Mouse (Mus musculus) G1E (cell line): ENCODE data around the gene Hyal2. TPM values are rescaled to one million over a fixed set of nuclear protein-coding genes. Genes with fewer than 3 reads are reported as not detected.

Experiments
- ATAC-seq: 2 replicates; pipeline ENCODE4 v1.8.0; 2016; ENCODE audit warnings: mild to moderate bottlenecking; ENCODE audit not compliant: insufficient number of reproducible peaks, poor library complexity, low FRiP score, severe bottlenecking; ENCODE audit errors: extremely low read depth
- DNase-seq: peaks from one replicate; pipeline ENCODE4 v3.0.0; 2012; ENCODE audit warnings: low spot score
- H3K27me3 ChIP-seq: 2 replicates; pipeline ENCODE4 v1.6.1; 2012; ENCODE audit warnings: mild to moderate bottlenecking, low read length, inconsistent platforms; ENCODE audit not compliant: insufficient read depth
- H3K36me3 ChIP-seq: replicated peaks from 2 replicates; pipeline ENCODE3; 2012; ENCODE audit warnings: mild to moderate bottlenecking, inconsistent platforms
- H3K4me1 ChIP-seq: 2 replicates; pipeline ENCODE4 v1.6.1; 2012; ENCODE audit warnings: low read depth, low read length, inconsistent platforms, mixed read lengths; ENCODE audit not compliant: insufficient read depth
- H3K4me3 ChIP-seq: 2 replicates; pipeline ENCODE4 v1.5.1; 2012; ENCODE audit warnings: low read depth, mild to moderate bottlenecking, inconsistent platforms, low read length, moderate library complexity, mixed read lengths
- H3K9me3 ChIP-seq: replicated peaks from 2 replicates; pipeline ENCODE4 v1.6.1; 2012; ENCODE audit warnings: inconsistent platforms
- CTCF ChIP-seq: IDR thresholded peaks from 2 replicates; pipeline ENCODE4 v1.5.1; 2012; ENCODE audit warnings: low read depth, low read length, inconsistent platforms, mixed read lengths
- GATA1 ChIP-seq: IDR thresholded peaks from 2 replicates; pipeline ENCODE4 v1.6.1; 2012; ENCODE audit warnings: borderline replicate concordance, low read length, inconsistent platforms, mixed read lengths
- GATA2 ChIP-seq: IDR thresholded peaks from 2 replicates; pipeline ENCODE4 v1.6.1; 2012; ENCODE audit warnings: low read depth, low read length, inconsistent platforms, borderline replicate concordance
- POLR2AphosphoS5 ChIP-seq: IDR thresholded peaks from 2 replicates; pipeline ENCODE4 v1.6.1; 2012; ENCODE audit warnings: low read depth, low read length, inconsistent platforms; ENCODE audit not compliant: insufficient replicate concordance
- TAL1 ChIP-seq: conservative IDR thresholded peaks from 2 replicates; pipeline ENCODE4 v1.6.1; 2012; ENCODE audit warnings: low read depth, low read length, inconsistent platforms, mixed read lengths
- polyA plus RNA-seq: library from polyadenylated mRNA; stranded (reverse); fragments of >175 nt; gene quantifications from 2 replicates; pipeline ENCODE4 v1.2.3, GENCODE M21; 2012
- total RNA-seq, 2 experiments: library from RNA; stranded (forward) in 1 of 2; stranded (reverse) in 1 of 2; fragments of 200-1000 nt in 1 of 2; fragments of >200 nt in 1 of 2; fragmentation: Nextera tagmentation in 1 of 2; gene quantifications; 2 replicates each; pipeline ENCODE4 v1.2.3; 2014 to 2017

The Hyal2 gene
- total and polyA plus RNA-seq, 3 experiments = 5.5 to 33.9 (median 11.7) TPM

DNA sequence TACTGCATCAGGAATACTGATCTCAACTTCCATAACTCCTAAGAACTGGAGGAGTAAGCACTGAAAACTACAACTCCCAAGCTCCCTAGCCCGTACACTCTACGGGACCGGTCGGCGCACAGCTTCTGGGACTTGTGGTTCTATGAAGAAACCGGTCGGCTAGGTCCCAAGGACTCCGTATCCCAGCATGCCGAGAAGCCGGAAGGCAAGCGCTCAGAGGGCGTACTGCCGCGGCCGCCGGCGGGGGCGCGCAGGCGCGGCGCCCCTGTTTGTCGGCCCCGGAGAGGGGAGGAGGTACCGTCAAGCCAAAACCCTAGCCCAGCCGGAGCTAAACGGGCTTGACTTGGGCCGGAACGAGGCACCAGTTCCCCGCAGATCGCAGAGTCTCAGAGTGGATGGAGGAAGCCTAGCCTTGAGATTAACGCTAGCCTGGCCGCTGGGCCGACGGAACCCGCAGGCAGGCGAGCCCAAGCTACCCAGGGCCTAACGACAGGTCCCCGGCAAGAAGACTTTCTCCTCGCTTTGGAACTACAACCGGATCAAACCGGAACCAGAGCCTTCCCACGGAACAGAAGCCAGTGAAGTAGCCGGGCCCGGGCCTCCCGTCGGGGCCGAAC lies 33.8 kb upstream of the Hyal2 start, which contains the start of gene Tmem115:
TSS of gene Tmem115 (plus strand) at position 155 of the 617 bp plus-strand sequence.
- ATAC-seq = peak; percentile 91
- H3K4me3 ChIP-seq = peak within 1 kb of the TSS; percentile 76
- H3K36me3 ChIP-seq = peaks cover 37% of the 10 kb centered on the region
- peaks cover 51% of the 10 kb centered on the region for H3K4me1 ChIP-seq
- no peaks in the 10 kb centered on the region for H3K9me3 ChIP-seq
- peaks cover 16% of the 10 kb centered on the region for H3K27me3 ChIP-seq
- DNase-seq = peak; percentile 96
- TF ChIP-seq TAL1 (no peak), GATA1 (no peak), GATA2 (no peak)

DNA sequence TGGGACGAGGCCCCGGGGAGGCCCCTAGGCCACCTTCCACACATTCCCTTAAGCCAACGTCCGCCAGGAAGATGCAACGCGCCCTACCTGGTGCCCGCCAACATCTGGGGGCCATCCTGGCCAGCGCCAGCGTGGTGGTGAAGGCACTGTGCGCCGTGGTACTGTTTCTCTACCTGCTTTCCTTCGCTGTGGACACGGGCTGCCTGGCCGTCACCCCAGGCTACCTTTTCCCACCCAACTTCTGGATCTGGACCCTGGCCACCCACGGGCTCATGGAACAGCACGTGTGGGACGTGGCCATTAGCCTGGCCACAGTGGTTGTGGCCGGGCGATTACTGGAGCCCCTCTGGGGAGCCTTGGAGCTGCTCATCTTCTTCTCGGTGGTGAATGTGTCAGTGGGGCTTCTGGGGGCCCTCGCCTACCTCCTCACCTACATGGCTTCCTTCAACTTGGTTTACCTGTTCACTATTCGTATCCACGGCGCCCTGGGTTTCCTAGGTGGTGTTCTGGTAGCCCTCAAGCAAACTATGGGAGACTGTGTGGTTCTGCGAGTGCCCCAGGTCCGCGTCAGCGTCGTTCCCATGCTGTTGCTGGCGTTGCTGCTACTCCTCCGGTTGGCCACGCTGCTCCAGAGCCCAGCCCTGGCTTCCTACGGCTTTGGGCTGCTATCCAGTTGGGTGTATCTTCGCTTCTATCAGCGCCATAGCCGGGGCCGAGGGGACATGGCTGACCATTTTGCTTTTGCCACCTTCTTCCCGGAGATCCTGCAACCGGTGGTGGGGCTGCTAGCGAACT lies 33.1 kb upstream of the Hyal2 start:
- ATAC-seq (no peak), DNase-seq (peak; percentile 34)
- Histone ChIP-seq H3K4me3 (peak overlapping the region; percentile 76), H3K9me3 (no peaks in the 10 kb centered on the region), H3K4me1 (peaks cover 54% of the 10 kb centered on the region), H3K36me3 (peaks cover 44% of the 10 kb centered on the region), H3K27me3 (peaks cover 11% of the 10 kb centered on the region)
- TF ChIP-seq POLR2AphosphoS5 (no peak), GATA2 (no peak), CTCF (no peak), GATA1 (no peak)

DNA sequence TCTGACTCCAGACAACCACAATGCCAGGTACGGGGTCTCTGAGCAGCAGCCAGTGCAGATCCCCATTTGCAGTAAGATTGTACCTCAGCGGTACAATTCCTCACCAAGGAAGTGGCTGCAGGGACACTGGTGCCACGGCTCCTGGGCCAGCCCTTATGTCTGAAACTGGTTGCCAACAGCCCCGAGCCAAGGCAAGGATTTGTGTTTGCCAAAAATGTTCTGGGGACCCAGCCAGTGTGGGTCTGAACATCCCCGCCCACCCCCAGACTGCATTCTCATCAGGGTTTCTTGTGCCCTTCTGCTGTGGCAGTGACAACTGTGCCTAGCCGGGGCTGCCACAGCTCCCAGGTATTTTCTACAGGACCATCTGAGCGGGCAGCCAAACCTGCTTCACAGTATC lies 29.5 kb upstream of the Hyal2 start:
- Histone ChIP-seq H3K4me3 (no peak overlapping the region), H3K36me3 (peaks cover 63% of the 10 kb centered on the region), H3K9me3 (no peaks in the 10 kb centered on the region), H3K27me3 (no peaks in the 10 kb centered on the region), H3K4me1 (peaks cover 84% of the 10 kb centered on the region)
- no peak for DNase-seq
- ATAC-seq = no peak
- no peak for TF ChIP-seq GATA1
- no peak for TF ChIP-seq CTCF
- TF ChIP-seq GATA2 = no peak
- no peak for TF ChIP-seq TAL1
- no peak for TF ChIP-seq POLR2AphosphoS5

DNA sequence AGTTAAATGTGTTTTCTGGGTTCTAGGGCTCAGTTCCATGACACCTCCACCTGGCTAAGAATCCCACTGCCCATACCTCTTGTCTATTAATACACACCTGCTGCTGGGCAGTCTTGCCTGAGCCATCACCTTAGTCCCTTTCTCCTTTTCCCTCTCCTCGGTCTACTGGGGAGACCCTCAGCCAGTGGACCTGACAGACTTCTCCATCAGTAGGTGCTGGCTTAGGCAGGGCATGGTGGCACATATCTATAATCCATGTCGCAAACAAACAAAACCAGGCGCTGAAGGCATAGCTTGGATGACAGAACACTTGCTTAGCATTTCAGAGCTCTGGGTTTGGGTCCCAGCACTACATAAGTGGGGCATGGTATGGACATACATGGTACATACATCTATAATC lies 29.0 kb upstream of the Hyal2 start:
- no peaks in the 10 kb centered on the region for H3K9me3 ChIP-seq
- no peak for TF ChIP-seq GATA1
- no peak for TF ChIP-seq GATA2
- no peak for TF ChIP-seq CTCF
- H3K4me1 ChIP-seq = peaks cover 83% of the 10 kb centered on the region
- no peaks in the 10 kb centered on the region for H3K27me3 ChIP-seq
- ATAC-seq (no peak), DNase-seq (no peak)
- H3K4me3 ChIP-seq = no peak overlapping the region
- H3K36me3 ChIP-seq = peaks cover 68% of the 10 kb centered on the region

DNA sequence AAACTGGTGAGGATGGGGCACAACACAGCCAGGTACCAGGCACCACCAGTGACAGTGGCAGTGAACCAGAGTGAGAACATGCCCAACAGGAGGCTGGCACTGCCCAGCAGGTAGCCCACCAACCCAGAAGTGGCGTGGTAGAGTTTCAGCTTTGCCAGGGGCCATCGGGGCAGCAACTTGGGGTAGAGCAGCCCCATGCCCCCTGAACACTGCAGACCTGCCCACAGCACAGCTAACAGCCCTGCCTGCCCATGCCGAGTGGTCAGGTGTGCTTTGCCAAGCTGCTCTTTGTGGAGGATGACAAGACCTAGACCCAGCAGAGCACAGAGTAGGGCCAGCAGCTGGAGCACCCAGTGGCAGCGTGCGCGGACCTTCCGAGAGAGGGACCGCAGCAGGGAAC lies 27.8 kb upstream of the Hyal2 start:
- Histone ChIP-seq H3K9me3 (no peaks in the 10 kb centered on the region), H3K4me1 (peaks cover 82% of the 10 kb centered on the region), H3K36me3 (peaks cover 79% of the 10 kb centered on the region), H3K4me3 (no peak overlapping the region), H3K27me3 (no peaks in the 10 kb centered on the region)
- DNase-seq = no peak
- no peak for TF ChIP-seq TAL1
- no peak for TF ChIP-seq GATA1
- no peak for TF ChIP-seq GATA2
- no peak for TF ChIP-seq CTCF
- TF ChIP-seq POLR2AphosphoS5 = no peak
- ATAC-seq = no peak

DNA sequence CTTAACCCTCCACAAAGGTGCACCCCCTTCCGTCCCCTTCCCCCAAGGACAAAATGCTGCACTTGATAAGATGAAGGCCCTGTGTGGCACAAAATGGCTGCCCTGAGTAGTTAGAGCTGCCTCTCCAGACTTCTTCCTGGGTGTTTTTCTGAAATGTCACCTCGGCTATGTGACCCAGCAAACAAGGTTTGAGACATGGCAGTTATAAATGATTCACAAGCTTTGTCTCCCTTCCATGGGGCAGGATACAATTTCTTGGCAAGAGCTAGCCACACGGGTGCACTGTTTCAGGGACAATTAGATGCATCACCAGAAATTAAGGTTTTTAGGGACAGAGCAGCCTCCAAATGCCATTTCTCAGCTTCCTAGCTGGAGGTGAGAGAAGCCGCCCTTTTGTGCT lies 27.3 kb upstream of the Hyal2 start:
- no peak for TF ChIP-seq POLR2AphosphoS5
- no peak for TF ChIP-seq CTCF
- H3K4me1 ChIP-seq = peaks cover 81% of the 10 kb centered on the region
- no peak overlapping the region for H3K4me3 ChIP-seq
- H3K36me3 ChIP-seq = peaks cover 81% of the 10 kb centered on the region
- no peaks in the 10 kb centered on the region for H3K27me3 ChIP-seq
- no peak for ATAC-seq
- H3K9me3 ChIP-seq = no peaks in the 10 kb centered on the region
- DNase-seq = no peak

DNA sequence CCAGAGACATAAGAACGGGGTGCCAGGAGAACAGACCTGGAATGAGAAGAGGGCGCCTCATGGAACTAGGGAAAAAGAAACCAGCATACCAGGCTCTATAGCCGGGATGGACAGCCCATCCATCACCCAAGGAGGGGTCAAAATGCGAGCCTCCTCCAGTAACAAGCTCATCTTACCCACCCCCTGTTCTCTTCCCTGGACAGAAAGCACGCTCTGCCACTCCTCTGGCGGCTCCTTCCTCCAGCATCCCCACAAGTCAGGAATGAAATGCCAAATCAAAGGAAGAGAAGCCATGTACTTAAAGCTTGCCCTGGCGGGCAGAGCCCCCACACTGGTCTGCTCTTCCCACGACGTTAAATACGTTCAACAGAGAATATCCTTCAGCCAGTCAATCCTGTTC lies 26.7 kb upstream of the Hyal2 start:
- TF ChIP-seq GATA2 (no peak), GATA1 (no peak), CTCF (no peak), TAL1 (no peak), POLR2AphosphoS5 (no peak)
- no peaks in the 10 kb centered on the region for H3K9me3 ChIP-seq
- ATAC-seq (no peak), DNase-seq (no peak)
- no peaks in the 10 kb centered on the region for H3K27me3 ChIP-seq
- H3K4me3 ChIP-seq = peak overlapping the region; percentile 79; the same call in 1 of the 2 replicates
- peaks cover 80% of the 10 kb centered on the region for H3K36me3 ChIP-seq
- peaks cover 79% of the 10 kb centered on the region for H3K4me1 ChIP-seq
